Mouse (Mus musculus): ENCODE results near the gene Dock10.

Gene Dock10

GRCm38 (mm10) chr1:80453971-80454370 lies 304.4 kb downstream of the Dock10 start:
- no peak for DNase-seq

- no peak for DNase-seq
These were observed 306.3 kb downstream of the Dock10 start for GRCm38 (mm10) chr1:80451914-80452549.
